Mouse (Mus musculus) cortical plate, adult 2 months (tissue): ENCODE measurements around the gene Klhl21.

Source experiments
- CTCF ChIP-seq: fragments of 200-500 bp; IDR thresholded peaks from 2 replicates; pipeline ENCODE4 v1.5.1; 2011; ENCODE audit warnings: mild to moderate bottlenecking, control low read depth, low read length; ENCODE audit not compliant: insufficient read depth; ENCODE audit errors: extremely low read depth
- POLR2A ChIP-seq: fragments of 200-500 bp; IDR thresholded peaks from 2 replicates; pipeline ENCODE4 v1.6.1; 2011; ENCODE audit warnings: mild to moderate bottlenecking, low read length, control low read depth; ENCODE audit not compliant: insufficient read depth; ENCODE audit errors: extremely low read depth

DNA sequence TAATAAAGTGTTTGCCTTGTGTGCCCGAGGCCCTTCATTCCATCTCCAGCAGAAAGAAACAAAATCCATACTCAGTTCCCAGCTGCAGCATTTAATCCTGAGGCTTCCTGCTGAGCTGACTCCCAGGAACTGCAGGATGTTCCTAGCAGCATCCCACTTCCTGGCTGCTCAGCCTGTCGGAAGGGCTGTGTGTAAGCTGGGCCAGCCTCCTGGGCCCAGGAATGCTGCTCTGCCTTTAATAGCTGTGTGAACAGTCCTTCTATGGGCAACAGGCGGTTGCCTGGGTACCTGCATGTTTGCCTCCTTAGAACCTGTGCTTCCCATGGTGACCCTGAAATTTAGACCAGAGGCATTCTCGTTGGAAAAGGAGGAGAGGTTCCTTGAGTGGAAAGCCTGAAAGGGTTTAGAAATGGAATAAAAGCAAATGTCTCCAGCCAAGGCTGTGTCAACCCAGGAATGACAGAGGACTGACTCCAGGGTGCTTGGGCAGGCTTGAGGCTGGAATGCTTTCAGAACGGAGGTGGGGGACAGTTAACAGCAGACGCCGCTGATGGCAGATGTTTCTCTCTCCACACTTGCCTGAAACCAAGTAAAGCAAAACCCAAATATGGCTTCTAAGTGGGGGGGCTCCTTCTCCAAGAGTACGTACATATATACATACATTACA, 989 bp upstream of the Klhl21 start:
- TF ChIP-seq CTCF: no peak
- TF ChIP-seq POLR2A: peak; percentile 66
